Mouse (Mus musculus) urinary bladder, adult 2 months (tissue): ENCODE data around the gene Syt10. TPM values are rescaled to one million over a fixed set of nuclear protein-coding genes. Genes with fewer than 3 reads are reported as not detected.
"Not testable (repeated sequence)": the region's sequence is repeated elsewhere in the genome, so short reads cannot be mapped to it uniquely, and the experiment has no call there.

Experiments
- DNase-seq: peaks from one replicate; pipeline ENCODE4 v3.0.0; 2022; ENCODE audit warnings: low spot score
- polyA plus RNA-seq: library from polyadenylated mRNA; depleted of rRNA; stranded (reverse); fragments of >200 nt; gene quantifications from 2 replicates; pipeline ENCODE4 v1.2.3, GENCODE M21; 2012; rRNA removed

Syt10 gene
- 0.11 and 0.13 TPM in 2 replicates for polyA plus RNA-seq

GRCm38 (mm10) chr15:89841364-89842017 lies at the start of gene Syt10:
Gene Syt10, minus strand, starts transcription at chr15:89841860.
- no peak for DNase-seq

- DNase-seq, result no peak
Observed at GRCm38 (mm10) chr15:89883799-89884198, 42.1 kb upstream of the Syt10 start.

- no peak for DNase-seq
Observed at GRCm38 (mm10) chr15:89878981-89879380, 37.3 kb upstream of the Syt10 start.

GRCm38 (mm10) chr15:89816098-89816497 lies 25.6 kb downstream of the Syt10 start:
- DNase-seq, result no peak

GRCm38 (mm10) chr15:89804478-89804877 lies 37.2 kb downstream of the Syt10 start:
- no peak for DNase-seq

- no peak for DNase-seq
Observed at GRCm38 (mm10) chr15:89779928-89780327, 61.7 kb downstream of the Syt10 start.

- not testable (repeated sequence) for DNase-seq
Observed at GRCm38 (mm10) chr15:89766016-89766415, 75.6 kb downstream of the Syt10 start.

GRCm38 (mm10) chr15:89733611-89734010 lies 108.0 kb downstream of the Syt10 start:
- DNase-seq, result no peak

Other genes with a start within 250 kb of the Syt10 start
- 22.2 and 26.8 TPM in 2 replicates for gene Rabl2, start 249.9 kb downstream of the Syt10 start, polyA plus RNA-seq